Mouse (Mus musculus) liver, embryonic 16.5 days (tissue): ENCODE measurements around the gene Yipf3. TPM values are rescaled to one million over a fixed set of nuclear protein-coding genes. Genes with fewer than 3 reads are reported as not detected.

ENCODE experiments used
- ATAC-seq: fragments of 200-750 bp; cut with Nextera tagmentation; 2 replicates; pipeline ENCODE4 v1.8.0; 2017; ENCODE audit warnings: low read depth, mild to moderate bottlenecking, moderate number of reproducible peaks, moderate library complexity
- H3K27ac ChIP-seq: fragments of 300-500 bp; sonication (generic); 2 replicates; pipeline ENCODE4 v1.5.1; 2014; ENCODE audit warnings: mild to moderate bottlenecking, low read length
- H3K27me3 ChIP-seq: fragments of 300-500 bp; sonication (generic); 2 replicates; pipeline ENCODE4 v1.6.1; 2014; ENCODE audit warnings: low read depth, low read length, mixed read lengths; ENCODE audit not compliant: control insufficient read depth, insufficient read depth
- H3K36me3 ChIP-seq: fragments of 300-500 bp; sonication (generic); 2 replicates; pipeline ENCODE4 v1.6.1; 2014; ENCODE audit warnings: mild to moderate bottlenecking; ENCODE audit not compliant: control insufficient read depth, insufficient read depth
- H3K4me1 ChIP-seq: fragments of 300-500 bp; sonication (generic); 2 replicates; pipeline ENCODE4 v1.6.1; 2014; ENCODE audit warnings: low read depth, low read length, mixed read lengths; ENCODE audit not compliant: control insufficient read depth
- H3K4me2 ChIP-seq: fragments of 300-500 bp; sonication (generic); 2 replicates; pipeline ENCODE4 v1.6.1; 2014; ENCODE audit warnings: low read depth, low read length, mixed read lengths
- H3K4me3 ChIP-seq: fragments of 300-500 bp; sonication (generic); 2 replicates; pipeline ENCODE4 v1.5.1; 2014; ENCODE audit warnings: low read depth, mild to moderate bottlenecking, low read length
- H3K9ac ChIP-seq: fragments of 300-500 bp; sonication (generic); 2 replicates; pipeline ENCODE4 v1.6.1; 2014; ENCODE audit warnings: low read depth, low read length
- H3K9me3 ChIP-seq: fragments of 300-500 bp; sonication (generic); replicated peaks from 2 replicates; pipeline ENCODE4 v1.6.1; 2016; ENCODE audit warnings: low read length; ENCODE audit not compliant: control insufficient read depth
- WGBS: fragments of 180-500 bp; shearing (Covaris S2); extraction: QIAGEN DNeasy Blood & Tissue Kit; methylation state at CpG from one replicate; pipeline ENCODE4 v1.1.7; 2014; ENCODE audit not compliant: insufficient replicate concordance; 5-methylcytosine and 5-hydroxymethylcytosine counted together
- polyA plus RNA-seq: library from polyadenylated mRNA; unstranded; fragments of >200 nt; fragmentation: Nextera tagmentation; extraction: Ambion mirVana; gene quantifications from 2 replicates; pipeline ENCODE4 v1.2.1, GENCODE M21; 2015

Gene Yipf3
- polyA plus RNA-seq: 50.5 and 52.5 TPM in 2 replicates

GRCm38 (mm10) chr17:46247512-46248188 is at the start of gene Yipf3, which contains the start of gene Polr1c:
TSS of gene Yipf3 (plus strand) at chr17:46248080.
TSS of gene Polr1c (minus strand) at chr17:46248054.
- H3K9ac ChIP-seq: peak within 1 kb of the TSS; percentile 99
- WGBS: under 1% methylated on average over 53 of the region's 53 CpGs
- peak; percentile 95 for ATAC-seq
- peaks cover 20% of the 10 kb centered on the region for H3K4me1 ChIP-seq
- no peaks in the 10 kb centered on the region for H3K9me3 ChIP-seq
- peak within 1 kb of the TSS; percentile 94 for H3K4me2 ChIP-seq
- no peaks in the 10 kb centered on the region for H3K27me3 ChIP-seq
- peaks cover 50% of the 10 kb centered on the region for H3K36me3 ChIP-seq
- peak within 1 kb of the TSS; percentile 88 for H3K27ac ChIP-seq
- H3K4me3 ChIP-seq: peak within 1 kb of the TSS; percentile 99

GRCm38 (mm10) chr17:46201151-46201550 is 46.7 kb upstream of the Yipf3 start:
- Histone ChIP-seq H3K9me3 (no peaks in the 10 kb centered on the region), H3K4me1 (peaks cover 27% of the 10 kb centered on the region), H3K4me3 (peak overlapping the region; percentile 98), H3K27ac (no peak overlapping the region), H3K9ac (peak overlapping the region; percentile 77), H3K36me3 (peaks cover 25% of the 10 kb centered on the region), H3K4me2 (peak overlapping the region; percentile 73), H3K27me3 (no peaks in the 10 kb centered on the region)
- WGBS: 29% methylated on average over 6 of the region's 6 CpGs
- ATAC-seq: no peak

- H3K9ac ChIP-seq: peak within 1 kb of the TSS; percentile 96
- H3K4me3 ChIP-seq: peak within 1 kb of the TSS; percentile 98
- ATAC-seq: peak; percentile 96
- no peaks in the 10 kb centered on the region for H3K27me3 ChIP-seq
- H3K27ac ChIP-seq: peak within 1 kb of the TSS; percentile 99
- no peaks in the 10 kb centered on the region for H3K9me3 ChIP-seq
- peak within 1 kb of the TSS; percentile 90 for H3K4me2 ChIP-seq
- H3K36me3 ChIP-seq: peaks cover 20% of the 10 kb centered on the region
- under 1% methylated on average over 66 of the region's 66 CpGs for WGBS
- H3K4me1 ChIP-seq: peaks cover 27% of the 10 kb centered on the region
Measured at GRCm38 (mm10) chr17:46202421-46203071, 45.3 kb upstream of the Yipf3 start, which contains the start of the genes Polh and Xpo5. TSS of gene Polh (minus strand) at chr17:46202645. TSS of gene Xpo5 (plus strand) at chr17:46202782.

DNA sequence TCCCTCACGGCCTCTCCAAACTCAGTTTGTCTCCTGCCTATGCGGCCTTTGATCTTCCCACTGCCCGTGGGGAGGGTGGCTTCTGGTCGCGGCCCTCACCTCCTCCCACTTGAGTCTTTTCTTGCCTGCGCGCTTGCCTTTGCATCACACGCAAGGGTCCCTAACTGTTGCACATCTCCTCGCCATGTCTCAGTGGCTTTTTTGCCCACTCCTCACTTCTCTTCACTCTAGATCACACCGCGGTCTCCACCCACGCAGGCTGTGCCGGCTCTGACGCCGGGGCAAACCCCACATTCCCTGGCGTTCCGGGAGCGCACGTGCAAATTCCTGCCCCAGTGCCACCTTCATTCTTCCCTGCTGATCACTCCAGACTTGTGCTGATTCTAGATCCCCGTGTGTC is 44.8 kb upstream of the Yipf3 start:
- Histone ChIP-seq H3K27me3 (no peaks in the 10 kb centered on the region), H3K4me3 (peak overlapping the region; percentile 98), H3K4me1 (peaks cover 27% of the 10 kb centered on the region), H3K9ac (peak overlapping the region; percentile 96), H3K27ac (peak overlapping the region; percentile 80), H3K36me3 (peaks cover 21% of the 10 kb centered on the region), H3K4me2 (peak overlapping the region; percentile 90), H3K9me3 (no peaks in the 10 kb centered on the region)
- under 1% methylated on average over 20 of the region's 20 CpGs for WGBS
- ATAC-seq: no peak

GRCm38 (mm10) chr17:46206676-46207075 is 41.2 kb upstream of the Yipf3 start:
- Histone ChIP-seq H3K9me3 (no peaks in the 10 kb centered on the region), H3K4me3 (no peak overlapping the region), H3K4me1 (peaks cover 13% of the 10 kb centered on the region), H3K36me3 (peaks cover 35% of the 10 kb centered on the region), H3K4me2 (no peak overlapping the region), H3K9ac (no peak overlapping the region), H3K27me3 (no peaks in the 10 kb centered on the region), H3K27ac (no peak overlapping the region)
- no peak for ATAC-seq

DNA sequence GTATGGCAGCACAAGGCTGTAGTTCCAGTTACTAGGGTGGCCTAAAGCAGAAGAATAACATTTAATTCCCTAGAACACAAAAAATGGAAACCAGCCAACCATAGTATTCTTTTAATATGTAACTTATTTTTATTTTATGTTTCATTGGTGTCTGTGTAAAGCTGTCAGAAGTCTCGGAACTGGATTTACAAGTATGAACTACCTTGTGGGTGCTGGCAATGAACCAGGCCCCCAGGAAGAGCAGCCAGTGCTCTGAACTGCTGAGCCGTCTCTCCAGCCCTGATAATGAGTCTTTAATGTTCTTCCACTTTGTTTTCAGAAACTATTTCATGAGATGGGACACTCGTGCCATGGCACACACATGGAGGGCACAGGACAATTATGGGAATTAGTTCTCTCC is 37.3 kb upstream of the Yipf3 start:
- ATAC-seq: no peak
- H3K27ac ChIP-seq: no peak overlapping the region
- H3K27me3 ChIP-seq: no peaks in the 10 kb centered on the region
- no peak overlapping the region for H3K4me3 ChIP-seq
- H3K9me3 ChIP-seq: no peaks in the 10 kb centered on the region
- no peak overlapping the region for H3K9ac ChIP-seq
- peaks cover 47% of the 10 kb centered on the region for H3K36me3 ChIP-seq
- 69% methylated on average over 3 of the region's 3 CpGs for WGBS
- no peaks in the 10 kb centered on the region for H3K4me1 ChIP-seq
- H3K4me2 ChIP-seq: no peak overlapping the region

DNA sequence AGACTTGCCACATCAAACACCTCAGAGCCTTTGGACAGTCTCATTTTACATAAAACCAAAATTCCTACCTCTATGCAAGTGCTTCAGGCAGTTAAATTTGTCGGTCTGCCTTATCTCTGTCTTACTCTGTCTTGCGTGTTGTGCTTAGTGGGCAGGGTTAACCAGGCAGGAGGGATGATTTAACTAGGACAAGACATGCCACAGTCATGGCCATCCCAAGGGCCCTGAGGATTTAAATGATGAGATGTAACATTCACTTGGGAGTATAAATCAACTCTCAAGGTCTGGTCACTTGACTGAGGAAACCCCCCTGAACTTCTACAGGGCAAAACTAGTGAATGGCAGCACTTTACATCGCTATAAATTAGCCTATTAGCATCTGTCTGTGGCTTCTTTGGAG is 26.3 kb upstream of the Yipf3 start:
- WGBS: 77% methylated on average over 3 of the region's 3 CpGs
- H3K4me2 ChIP-seq: no peak overlapping the region
- H3K36me3 ChIP-seq: peaks cover 53% of the 10 kb centered on the region
- H3K27me3 ChIP-seq: no peaks in the 10 kb centered on the region
- no peak overlapping the region for H3K27ac ChIP-seq
- no peak overlapping the region for H3K4me3 ChIP-seq
- H3K9me3 ChIP-seq: no peaks in the 10 kb centered on the region
- no peaks in the 10 kb centered on the region for H3K4me1 ChIP-seq
- H3K9ac ChIP-seq: no peak overlapping the region
- no peak for ATAC-seq

DNA sequence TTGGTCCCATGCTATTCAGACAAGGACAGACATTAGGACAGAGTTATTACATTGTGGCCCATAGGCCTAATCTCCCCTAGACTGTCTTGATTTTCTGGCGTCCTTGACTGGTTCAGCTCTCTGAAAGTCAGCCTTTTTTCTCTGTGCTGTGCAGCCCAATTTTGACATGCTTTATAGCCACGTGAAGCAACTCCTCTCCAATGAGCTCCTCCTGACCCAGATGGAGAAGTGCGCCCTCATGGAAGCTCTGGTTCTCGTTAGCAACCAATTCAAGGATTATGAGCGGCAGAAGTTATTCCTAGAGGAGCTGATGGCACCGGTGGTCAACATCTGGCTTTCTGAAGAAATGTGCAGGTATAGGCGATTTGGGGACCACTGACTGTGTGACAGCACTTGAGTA is 20.3 kb upstream of the Yipf3 start:
- H3K9ac ChIP-seq: no peak overlapping the region
- ATAC-seq: no peak
- H3K9me3 ChIP-seq: no peaks in the 10 kb centered on the region
- H3K4me1 ChIP-seq: no peaks in the 10 kb centered on the region
- no peak overlapping the region for H3K4me2 ChIP-seq
- H3K36me3 ChIP-seq: peaks cover 44% of the 10 kb centered on the region
- WGBS: 82% methylated on average over 7 of the region's 7 CpGs
- no peak overlapping the region for H3K27ac ChIP-seq
- H3K4me3 ChIP-seq: no peak overlapping the region
- no peaks in the 10 kb centered on the region for H3K27me3 ChIP-seq

- no peak overlapping the region for H3K4me3 ChIP-seq
- no peaks in the 10 kb centered on the region for H3K27me3 ChIP-seq
- H3K9ac ChIP-seq: no peak overlapping the region
- H3K9me3 ChIP-seq: no peaks in the 10 kb centered on the region
- 41% methylated on average over 1 of the region's 1 CpGs for whole genome bisulfite sequencing
- H3K36me3 ChIP-seq: peaks cover 22% of the 10 kb centered on the region
- no peak for ATAC-seq
- H3K4me1 ChIP-seq: peaks cover 10% of the 10 kb centered on the region
- no peak overlapping the region for H3K27ac ChIP-seq
- H3K4me2 ChIP-seq: no peak overlapping the region
Measured at GRCm38 (mm10) chr17:46236067-46236466, 11.8 kb upstream of the Yipf3 start.
